Mouse (Mus musculus): Measurements from ENCODE around the gene Dcbld1.
"Not testable (repeated sequence)": the region's sequence is repeated elsewhere in the genome, so short reads cannot be mapped to it uniquely, and the experiment has no call there.

- TF ChIP-seq GATA1, TAL1 (IDR thresholded peaks at IDR 0.05; ENCODE audit: low read length): not testable (repeated sequence)
Measured at GRCm38 (mm10) chr10:52298568-52298967, 65.1 kb downstream of the Dcbld1 start.
